Mouse (Mus musculus): Measurements from ENCODE around the gene Tead2.

DNA sequence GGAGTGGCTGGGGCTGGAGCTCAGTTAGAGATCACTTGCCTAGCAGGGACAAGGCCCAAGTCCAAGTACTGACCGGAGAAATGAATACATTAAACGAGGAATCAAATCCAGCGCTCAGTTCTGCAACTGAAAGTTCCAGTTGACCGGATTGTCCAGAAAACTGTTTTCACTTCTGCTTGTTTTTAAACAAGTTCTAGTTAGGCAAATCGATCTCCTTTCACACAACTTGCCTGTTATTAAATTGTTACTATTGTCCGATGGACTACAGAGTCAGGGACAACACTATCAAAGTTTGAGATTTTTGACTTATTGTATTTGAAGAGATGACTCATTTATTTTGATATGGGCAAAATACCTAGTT lies 25.8 kb downstream of the Tead2 start:
- no peak for TF ChIP-seq GATA1 (IDR thresholded peaks at IDR 0.05; ENCODE audit: low read length)
- TF ChIP-seq TAL1 (IDR thresholded peaks at IDR 0.05; ENCODE audit: low read length) = no peak
